Mouse (Mus musculus): ENCODE measurements at regions not wholly inside any gene's neighbourhood (a gene's known extent, or its start where the extent isn't known, plus 50 kb on each side); places are given as distances from the start of the nearest gene placed in this dataset.

- no peak for DNase-seq (ENCODE audit: low read depth, low spot score)
These were observed 776.9 kb downstream of the Kcnma1 start for GRCm38 (mm10) chr14:23237376-23237775.

GRCm38 (mm10) chr14:23198676-23199075 lies 815.6 kb downstream of the Kcnma1 start:
- no peak for DNase-seq (ENCODE audit: low read depth, low spot score)

GRCm38 (mm10) chr14:23194569-23195529 lies 819.4 kb downstream of the Kcnma1 start:
- no peak for DNase-seq (ENCODE audit: low read depth, low spot score)

- no peak for DNase-seq (ENCODE audit: low read depth, low spot score)
These were observed 821.7 kb downstream of the Kcnma1 start for GRCm38 (mm10) chr14:23192566-23192965.

- DNase-seq (ENCODE audit: low read depth, low spot score) = no peak
These were observed 828.9 kb downstream of the Kcnma1 start for GRCm38 (mm10) chr14:23185359-23185758.

GRCm38 (mm10) chr14:23169346-23169745 lies 844.9 kb downstream of the Kcnma1 start:
- no peak for DNase-seq (ENCODE audit: low read depth, low spot score)

- DNase-seq (ENCODE audit: low read depth, low spot score) = no peak
These were observed 853.7 kb downstream of the Kcnma1 start for GRCm38 (mm10) chr14:23160567-23160966.

- DNase-seq (ENCODE audit: low read depth, low spot score) = no peak
These were observed 863.9 kb downstream of the Kcnma1 start for GRCm38 (mm10) chr14:23150431-23150830.

GRCm38 (mm10) chr14:23146981-23147380 lies 867.3 kb downstream of the Kcnma1 start:
- DNase-seq (ENCODE audit: low read depth, low spot score) = peak; percentile 63

GRCm38 (mm10) chr14:23140385-23140784 lies 873.9 kb downstream of the Kcnma1 start:
- peak; percentile 79 for DNase-seq (ENCODE audit: low read depth, low spot score)

GRCm38 (mm10) chr14:23134723-23135122 lies 879.6 kb downstream of the Kcnma1 start:
- no peak for DNase-seq (ENCODE audit: low read depth, low spot score)

GRCm38 (mm10) chr14:23131736-23132519 lies 882.4 kb downstream of the Kcnma1 start:
- peak; percentile 48 for DNase-seq (ENCODE audit: low read depth, low spot score)

- DNase-seq (ENCODE audit: low read depth, low spot score) = no peak
These were observed 898.3 kb downstream of the Kcnma1 start for GRCm38 (mm10) chr14:23115889-23116510.

GRCm38 (mm10) chr14:23114910-23115309 lies 899.4 kb downstream of the Kcnma1 start:
- DNase-seq (ENCODE audit: low read depth, low spot score) = peak; percentile 38

GRCm38 (mm10) chr14:23114456-23114855 lies 899.8 kb downstream of the Kcnma1 start:
- no peak for DNase-seq (ENCODE audit: low read depth, low spot score)

- no peak for DNase-seq (ENCODE audit: low read depth, low spot score)
These were observed 901.9 kb downstream of the Kcnma1 start for GRCm38 (mm10) chr14:23112369-23112768.

GRCm38 (mm10) chr14:23108590-23108989 lies 905.7 kb downstream of the Kcnma1 start:
- DNase-seq (ENCODE audit: low read depth, low spot score) = no peak

- DNase-seq (ENCODE audit: low read depth, low spot score) = no peak
These were observed 906.8 kb downstream of the Kcnma1 start for GRCm38 (mm10) chr14:23107466-23107865.

Data from skeletal muscle tissue, adult 2 months (tissue).